Mouse (Mus musculus) MEL (cell line): Measurements from ENCODE around the gene 4430402I18Rik. TPM values are rescaled to one million over a fixed set of nuclear protein-coding genes. Genes with fewer than 3 reads are reported as not detected.

Experiments used
- DNase-seq: peaks from one replicate; pipeline ENCODE4 v3.0.0; 2011; ENCODE audit warnings: low read depth, low spot score
- H3K27ac ChIP-seq: 2 replicates; pipeline ENCODE4 v1.5.1; 2012; ENCODE audit warnings: low read depth, mild to moderate bottlenecking, control low read depth, low read length, moderate library complexity; ENCODE audit not compliant: control insufficient read depth
- H3K27me3 ChIP-seq, 2 experiments: fragments of 150-350 bp in 1 of 2; sonication (generic) in 1 of 2; 2 replicates each; pipeline ENCODE4 v1.6.1; 2012; ENCODE audit warnings: low read length in 2 of 2, mild to moderate bottlenecking in 2 of 2, improper control_type of control experiment in 1 of 2, moderate library complexity in 1 of 2; ENCODE audit not compliant: insufficient read depth in 2 of 2, control insufficient read depth in 1 of 2
- H3K36me3 ChIP-seq, 2 experiments: 2 replicates each; pipeline ENCODE4 v1.6.1; 2012 to 2014; ENCODE audit warnings: low read length in 2 of 2, improper control_type of control experiment in 1 of 2, inconsistent platforms in 1 of 2, mild to moderate bottlenecking in 1 of 2; ENCODE audit not compliant: insufficient read depth in 2 of 2, control insufficient read depth in 1 of 2
- H3K4me1 ChIP-seq, 2 experiments: fragments of 150-350 bp in 1 of 2; sonication (generic) in 1 of 2; 2 replicates each; pipeline ENCODE4 v1.6.1; 2012; ENCODE audit warnings: low read length in 2 of 2, improper control_type of control experiment in 1 of 2, mild to moderate bottlenecking in 1 of 2; ENCODE audit not compliant: insufficient read depth in 2 of 2, control insufficient read depth in 1 of 2
- H3K4me3 ChIP-seq, 2 experiments: fragments of 150-350 bp in 1 of 2; sonication (generic) in 1 of 2; 2 replicates each; pipeline ENCODE4 v1.5.1; 2012; ENCODE audit warnings: low read depth in 2 of 2, low read length in 2 of 2, mild to moderate bottlenecking in 2 of 2, moderate library complexity in 2 of 2, control low read depth in 1 of 2, improper control_type of control experiment in 1 of 2; ENCODE audit not compliant: control insufficient read depth in 1 of 2, insufficient read depth in 1 of 2
- H3K79me2 ChIP-seq: 2 replicates; pipeline ENCODE4 v1.6.1; 2012; ENCODE audit warnings: mild to moderate bottlenecking, low read length, moderate library complexity; ENCODE audit not compliant: control insufficient read depth, poor library complexity, insufficient read depth
- H3K9ac ChIP-seq: 2 replicates; pipeline ENCODE4 v1.6.1; 2012; ENCODE audit warnings: low read depth, mild to moderate bottlenecking, control low read depth, low read length, moderate library complexity; ENCODE audit not compliant: control insufficient read depth, poor library complexity, severe bottlenecking
- H3K9me3 ChIP-seq: fragments of 150-350 bp; sonication (generic); replicated peaks from 2 replicates; pipeline ENCODE4 v1.6.1; 2012; ENCODE audit warnings: mild to moderate bottlenecking, low read length, improper control_type of control experiment, moderate library complexity; ENCODE audit not compliant: insufficient read depth
- CTCF ChIP-seq, 3 experiments: IDR thresholded peaks in 2 of 3; conservative IDR thresholded peaks in 1 of 3; 2 replicates each; pipeline ENCODE4 v1.5.1; 2011 to 2012; ENCODE audit warnings: low read length in 3 of 3, low read depth in 2 of 3, mild to moderate bottlenecking in 2 of 3, improper control_type of control experiment in 1 of 3, inconsistent platforms in 1 of 3, mixed read lengths in 1 of 3, moderate library complexity in 1 of 3; ENCODE audit not compliant: control insufficient read depth in 1 of 3, insufficient read depth in 1 of 3, poor library complexity in 1 of 3, severe bottlenecking in 1 of 3
- E2F4 ChIP-seq: IDR thresholded peaks from 2 replicates; pipeline ENCODE4 v1.6.1; 2011; ENCODE audit warnings: low read depth, low read length, improper control_type of control experiment, borderline replicate concordance
- ELF1 ChIP-seq: IDR thresholded peaks from 2 replicates; pipeline ENCODE4 v1.6.1; 2014; ENCODE audit warnings: low read depth, mild to moderate bottlenecking, inconsistent platforms, low read length, improper control_type of control experiment, moderate library complexity
- GABPA ChIP-seq: IDR thresholded peaks from 2 replicates; pipeline ENCODE4 v1.6.1; 2012; ENCODE audit warnings: low read depth, mild to moderate bottlenecking, inconsistent platforms, low read length, improper control_type of control experiment, moderate library complexity
- HCFC1 ChIP-seq: IDR thresholded peaks from 2 replicates; pipeline ENCODE4 v1.6.1; 2012; ENCODE audit warnings: low read depth, mild to moderate bottlenecking, inconsistent platforms, low read length, improper control_type of control experiment, moderate library complexity
- JUND ChIP-seq: IDR thresholded peaks from 2 replicates; pipeline ENCODE4 v1.6.1; 2011; ENCODE audit warnings: low read depth, mild to moderate bottlenecking, improper control_type of control experiment, low read length
- KAT2A ChIP-seq: conservative IDR thresholded peaks from 2 replicates; pipeline ENCODE4 v1.6.1; 2012; ENCODE audit warnings: low read depth, low read length, improper control_type of control experiment, inconsistent platforms
- MAFK ChIP-seq: IDR thresholded peaks from 2 replicates; pipeline ENCODE4 v1.6.1; 2011; ENCODE audit warnings: low read depth, mild to moderate bottlenecking, low read length, improper control_type of control experiment, borderline replicate concordance
- MEF2A ChIP-seq: IDR thresholded peaks from 2 replicates; pipeline ENCODE4 v1.6.1; 2014; ENCODE audit warnings: low read depth, mild to moderate bottlenecking, inconsistent platforms, low read length, improper control_type of control experiment; ENCODE audit not compliant: poor library complexity, insufficient replicate concordance, severe bottlenecking; ENCODE audit errors: extremely low read depth
- NELFE ChIP-seq: IDR thresholded peaks from 2 replicates; pipeline ENCODE4 v1.6.1; 2011; ENCODE audit warnings: low read depth, low read length, improper control_type of control experiment
- NRF1 ChIP-seq: IDR thresholded peaks from 2 replicates; pipeline ENCODE4 v1.6.1; 2014; ENCODE audit warnings: low read depth, mild to moderate bottlenecking, inconsistent platforms, low read length, improper control_type of control experiment, moderate library complexity; ENCODE audit not compliant: poor library complexity, insufficient read depth, severe bottlenecking
- POLR2AphosphoS2 ChIP-seq: IDR thresholded peaks from 2 replicates; pipeline ENCODE4 v1.6.1; 2011; ENCODE audit warnings: low read length, improper control_type of control experiment
- POLR2AphosphoS5 ChIP-seq: IDR thresholded peaks from 2 replicates; pipeline ENCODE4 v1.6.1; 2012; ENCODE audit warnings: low read depth, borderline replicate concordance, mild to moderate bottlenecking, inconsistent platforms, low read length, moderate library complexity, mixed read lengths
- RAD21 ChIP-seq: IDR thresholded peaks from 2 replicates; pipeline ENCODE4 v1.6.1; 2011; ENCODE audit warnings: mild to moderate bottlenecking, low read depth, low read length, improper control_type of control experiment
- SMC3 ChIP-seq: IDR thresholded peaks from 2 replicates; pipeline ENCODE4 v1.6.1; 2011; ENCODE audit warnings: low read depth, low read length, improper control_type of control experiment
- TAL1 ChIP-seq: IDR thresholded peaks from 2 replicates; pipeline ENCODE4 v1.6.1; 2012; ENCODE audit warnings: mild to moderate bottlenecking, inconsistent platforms, low read length, moderate library complexity, mixed read lengths
- TBP ChIP-seq: IDR thresholded peaks from 2 replicates; pipeline ENCODE4 v1.8.0; 2011; ENCODE audit warnings: low read depth, low read length, improper control_type of control experiment
- ZKSCAN1 ChIP-seq: IDR thresholded peaks from 2 replicates; pipeline ENCODE4 v1.6.1; 2012; ENCODE audit warnings: low read depth, mild to moderate bottlenecking, inconsistent platforms, low read length, improper control_type of control experiment, moderate library complexity
- ZNF384 ChIP-seq: IDR thresholded peaks from 2 replicates; pipeline ENCODE4 v1.6.1; 2012; ENCODE audit warnings: low read depth, mild to moderate bottlenecking, inconsistent platforms, low read length, improper control_type of control experiment
- polyA plus RNA-seq, 2 experiments: library from polyadenylated mRNA; stranded (reverse) in 1 of 2; unstranded in 1 of 2; fragments of >175 nt in 1 of 2; fragments of >200 nt in 1 of 2; gene quantifications; 2 replicates each; pipeline versions ENCODE4 v1.2.1 to v1.2.4; 2012; ENCODE audit warnings: low replicate concordance in 2 of 2, low read depth in 1 of 2; ENCODE audit not compliant: insufficient read length in 2 of 2, insufficient read depth in 1 of 2, missing spikeins in 1 of 2
- total RNA-seq: library from RNA; depleted of rRNA; stranded (reverse); fragments of 300-350 nt; gene quantifications from 2 replicates; pipeline ENCODE4 v1.2.3, GENCODE M21; 2012

Gene 4430402I18Rik
- total and polyA plus RNA-seq, 3 experiments = not detected

DNA sequence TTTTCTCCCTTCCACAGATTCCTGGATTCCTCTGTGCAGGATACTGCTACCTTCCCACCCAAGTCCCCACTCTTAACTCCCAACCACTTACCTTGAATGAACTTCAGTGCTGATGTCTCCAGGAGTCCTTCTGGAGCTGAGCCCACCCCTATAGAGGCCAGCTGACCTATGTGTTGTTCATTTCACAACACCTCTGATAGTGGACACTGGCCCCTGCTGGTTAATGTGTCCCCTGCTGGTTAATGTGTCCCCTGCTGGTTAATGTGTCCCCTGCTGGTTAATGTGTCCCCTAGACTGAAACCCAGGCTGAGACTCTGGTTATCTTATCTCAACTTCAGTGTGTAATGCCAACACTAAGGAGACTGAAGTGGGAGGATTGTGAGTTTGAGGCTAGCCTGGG, 38.6 kb downstream of the 4430402I18Rik start:
- H3K4me3 ChIP-seq = no peak overlapping the region
- no peaks in the 10 kb centered on the region for H3K9me3 ChIP-seq
- no peaks in the 10 kb centered on the region; a peak in 1 of 4 replicates for H3K36me3 ChIP-seq
- peaks cover 1% of the 10 kb centered on the region in 2 experiments; a peak in 1 of 4 replicates for H3K27me3 ChIP-seq
- H3K27ac ChIP-seq = no peak overlapping the region
- no peak for DNase-seq
- H3K79me2 ChIP-seq = no peaks in the 10 kb centered on the region
- no peak overlapping the region for H3K9ac ChIP-seq
- no peaks in the 10 kb centered on the region for H3K4me1 ChIP-seq
- TF ChIP-seq POLR2AphosphoS2 (no peak), ELF1 (no peak), E2F4 (no peak), NELFE (no peak), POLR2AphosphoS5 (no peak), CTCF (IDR thresholded peaks at IDR 0.05 in 2 of 3, conservative IDR thresholded peaks at IDR 0.05 in 1 of 3; ENCODE audit: control insufficient read depth in 1 of 3, insufficient read depth in 1 of 3, low read depth in 2 of 3, low read length in 3 of 3, poor library complexity in 1 of 3, severe bottlenecking in 1 of 3) (no peak), TAL1 (no peak), ZNF384 (no peak), HCFC1 (no peak), SMC3 (no peak), MAFK (no peak), MEF2A (no peak)

DNA sequence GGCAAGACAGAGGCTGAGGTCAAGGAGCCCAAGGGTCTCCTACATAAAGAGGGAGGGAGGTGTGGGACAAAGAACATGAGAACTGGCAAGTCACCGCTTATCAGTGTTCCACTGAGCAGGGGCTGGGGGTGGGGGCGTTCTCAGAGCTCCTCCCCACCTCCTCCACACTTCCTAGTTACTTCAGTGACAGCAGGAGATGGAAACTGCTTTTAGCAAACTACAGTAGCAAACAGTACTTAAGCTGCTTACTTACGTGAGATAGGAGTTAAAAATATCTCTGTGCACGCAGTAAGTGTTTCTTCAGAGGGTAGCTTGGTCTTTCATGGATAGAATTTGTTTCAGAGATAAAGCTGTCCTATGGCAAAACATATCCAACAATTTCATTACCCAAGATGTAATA, 40.2 kb downstream of the 4430402I18Rik start:
- TF ChIP-seq ZKSCAN1 (no peak), KAT2A (no peak), GABPA (no peak)
- no peak overlapping the region for H3K4me3 ChIP-seq

DNA sequence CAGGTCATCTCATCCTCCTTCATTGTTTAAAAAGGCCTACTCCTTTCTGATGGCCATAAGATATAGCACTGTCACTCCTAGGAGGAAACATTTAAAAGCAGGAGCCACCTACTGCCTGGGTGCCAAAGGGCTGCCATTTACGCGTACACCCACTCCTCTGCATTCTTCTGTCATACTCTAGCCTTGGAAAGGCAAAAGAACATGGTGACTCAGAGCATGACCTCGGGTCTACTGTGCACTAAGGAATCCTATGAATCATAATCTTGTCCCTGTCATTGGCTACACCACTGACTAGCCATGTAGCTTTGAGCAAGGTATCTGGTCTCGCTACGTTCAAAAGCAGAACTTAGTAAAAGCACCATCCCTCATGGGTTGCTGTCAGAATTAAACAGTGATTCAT, 41.2 kb downstream of the 4430402I18Rik start:
- H3K79me2 ChIP-seq = no peaks in the 10 kb centered on the region
- TF ChIP-seq TBP = no peak
- TF ChIP-seq JUND = no peak
- no peak for TF ChIP-seq NRF1
- TF ChIP-seq RAD21 = no peak
- no peak for TF ChIP-seq POLR2AphosphoS5
- TF ChIP-seq, all 39 proteins: peak for 0
- Histone ChIP-seq H3K9ac (no peak overlapping the region), H3K9me3 (no peaks in the 10 kb centered on the region), H3K27me3 (peaks cover 0 to 4% of the 10 kb centered on the region in 2 experiments; a peak in 2 of 4 replicates), H3K27ac (no peak overlapping the region), H3K4me1 (no peaks in the 10 kb centered on the region), H3K4me3 (no peak overlapping the region), H3K36me3 (no peaks in the 10 kb centered on the region; a peak in 1 of 4 replicates)
- no peak for DNase-seq

More for the DNA sequence above, 40.2 kb downstream of the 4430402I18Rik start:
- Histone ChIP-seq H3K9me3 (no peaks in the 10 kb centered on the region), H3K9ac (no peak overlapping the region), H3K36me3 (no peaks in the 10 kb centered on the region; a peak in 1 of 4 replicates), H3K79me2 (no peaks in the 10 kb centered on the region), H3K27ac (no peak overlapping the region), H3K4me1 (no peaks in the 10 kb centered on the region), H3K27me3 (peaks cover 0 to 4% of the 10 kb centered on the region in 2 experiments; a peak in 2 of 4 replicates)
- DNase-seq = peak; percentile 4
